13 mouse cellular contexts compared by ENCODE assay signal in the genomic region with DNA sequence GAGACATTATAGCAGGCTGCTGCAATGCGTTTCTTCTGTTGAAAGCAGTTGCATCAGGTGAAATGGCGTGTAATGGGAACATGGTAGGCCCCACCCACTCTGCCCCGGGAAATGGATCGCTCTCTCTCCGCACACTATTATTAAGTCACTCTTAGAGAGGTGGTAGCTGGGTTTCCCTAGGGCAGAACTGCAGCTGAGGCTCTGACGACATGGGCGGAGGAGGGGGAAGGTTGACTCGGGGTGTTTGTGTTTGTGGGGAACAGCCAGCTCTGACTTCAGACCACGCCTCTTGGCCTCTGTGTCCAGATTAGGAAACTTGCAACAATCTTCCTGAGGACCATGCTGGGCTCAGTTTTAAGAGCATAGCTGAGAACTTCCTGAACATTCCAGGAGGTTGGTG. TPM values are rescaled to one million over a fixed set of nuclear protein-coding genes. Genes with fewer than 3 reads are reported as not detected.
A peak's percentile ranks its signal among the peaks of the same experiment; 100 is the strongest.
DNase-seq lines count a peak whose midpoint lies in the region; ATAC-seq and TF ChIP-seq lines count a peak whose summit lies in the region.
"Had no signal": no experiment of that assay in that cellular context is flagged by ENCODE, and none has a peak within 500 bp of the region (broad histone marks: within the 10 kb centered on the region; RNA-seq: fewer than 3 reads in every experiment).

No protein-coding gene starts in this region.

- peaks cover 7% of the 10 kb centered on the region; the same call in 1 of the 2 replicates for H3K27me3 ChIP-seq in E14TG2a.4 (ENCODE audit: insufficient read depth, low read length)
- no peaks in the 10 kb centered on the region for H3K27me3 ChIP-seq in forebrain, postnatal 0 days (ENCODE audit: insufficient read depth, low read length)
- H3K27me3 ChIP-seq: embryonic facial prominence, embryonic 12.5 days; hindbrain, embryonic 12.5 days; limb, embryonic 12.5 days; stomach, embryonic 15.5 days had no signal

- peak overlapping the region; percentile 45 for H3K4me3 ChIP-seq in E14TG2a.4 (replicated peaks; ENCODE audit: low read length)
- H3K4me3 ChIP-seq in forebrain, postnatal 0 days (ENCODE audit: low read depth, low read length) = no peak overlapping the region
- H3K4me3 ChIP-seq: embryonic facial prominence, embryonic 12.5 days; hindbrain, embryonic 12.5 days; limb, embryonic 12.5 days; stomach, embryonic 15.5 days had no signal

- no peak overlapping the region for H3K9ac ChIP-seq in forebrain, postnatal 0 days
- H3K9ac ChIP-seq: embryonic facial prominence, embryonic 12.5 days; hindbrain, embryonic 12.5 days; limb, embryonic 12.5 days; stomach, embryonic 15.5 days had no signal

- no peak for ATAC-seq in activated CD4-positive, CD25-positive, alpha-beta regulatory T cell, adult 4 months
- no peak for ATAC-seq in forebrain, postnatal 0 days

- peak; percentile 84 for DNase-seq in gastrocnemius, adult 18-20 months (ENCODE audit: low spot score)
- DNase-seq in gastrocnemius, postnatal 10 days = no peak
- DNase-seq in heart, adult 8-10 months (ENCODE audit: low spot score) = peak; percentile 85
- peak; percentile 81 for DNase-seq in lung, postnatal 14 days
- DNase-seq in cerebellum, postnatal 14 days = no peak
- DNase-seq in forebrain, postnatal 0 days = no peak
- DNase-seq: B cell, adult 2 months had no signal

- H3K36me3 ChIP-seq in E14TG2a.4 (ENCODE audit: insufficient read depth, low read length) = no peaks in the 10 kb centered on the region
- H3K36me3 ChIP-seq in forebrain, postnatal 0 days (ENCODE audit: insufficient read depth) = no peaks in the 10 kb centered on the region
- H3K36me3 ChIP-seq: embryonic facial prominence, embryonic 12.5 days; hindbrain, embryonic 12.5 days; limb, embryonic 12.5 days; stomach, embryonic 15.5 days had no signal

- H3K4me2 ChIP-seq in forebrain, postnatal 0 days (ENCODE audit: low read depth) = no peak overlapping the region
- H3K4me2 ChIP-seq: embryonic facial prominence, embryonic 12.5 days; hindbrain, embryonic 12.5 days; limb, embryonic 12.5 days; stomach, embryonic 15.5 days had no signal

- H3K9me3 ChIP-seq in E14TG2a.4 (ENCODE audit: low read length) = no peaks in the 10 kb centered on the region
- no peaks in the 10 kb centered on the region for H3K9me3 ChIP-seq in forebrain, postnatal 0 days (ENCODE audit: low read length)
- H3K9me3 ChIP-seq: embryonic facial prominence, embryonic 12.5 days; hindbrain, embryonic 12.5 days; limb, embryonic 12.5 days; stomach, embryonic 15.5 days had no signal

- no peak for TF ChIP-seq CTCF in E14TG2a.4 (conservative IDR thresholded peaks at IDR 0.05; ENCODE audit: low read length)
- TF ChIP-seq CTCF in forebrain, postnatal 0 days (IDR thresholded peaks at IDR 0.05; ENCODE audit: low read depth) = no peak

- WGBS in forebrain, postnatal 0 days = 80% methylated on average over 9 of the region's 9 CpGs

- H3K4me1 ChIP-seq in E14TG2a.4 (replicated peaks; ENCODE audit: low read depth, low read length) = peaks cover 79% of the 10 kb centered on the region
- H3K4me1 ChIP-seq in forebrain, postnatal 0 days (ENCODE audit: insufficient read depth) = no peaks in the 10 kb centered on the region
- H3K4me1 ChIP-seq: embryonic facial prominence, embryonic 12.5 days; hindbrain, embryonic 12.5 days had no signal

- no peak overlapping the region for H3K27ac ChIP-seq in forebrain, postnatal 0 days (ENCODE audit: low read depth, low read length)
- H3K27ac ChIP-seq: embryonic facial prominence, embryonic 12.5 days; hindbrain, embryonic 12.5 days; limb, embryonic 12.5 days; stomach, embryonic 15.5 days had no signal

RNA-seq across cellular contexts. Expression of a gene that starts 32.8 kb away (rescaled TPM):
- not detected for total RNA-seq in gastrocnemius, adult 18-20 months (2021)
- total RNA-seq in gastrocnemius, postnatal 10 days (2021) = under 1 TPM; 0.26 to 0.70 TPM
- under 1 TPM; 0.40 to 0.60 (median 0.45) TPM for total RNA-seq in heart, adult 8-10 months (2022)
- polyA plus RNA-seq in activated CD4-positive, CD25-positive, alpha-beta regulatory T cell, adult 4 months (2017; shearing (Covaris generic)) = 1 to 10 TPM; 4.9 to 6.2 TPM
- 1.5 TPM in 1 of 2 replicates, not detected in the other for total RNA-seq in forebrain, postnatal 0 days (2014; rRNA removed)
- not detected in 2 replicates for polyA plus RNA-seq in forebrain, postnatal 0 days (2015; fragmentation: Nextera tagmentation; extraction: Ambion mirVana)
- polyA plus RNA-seq: embryonic facial prominence, embryonic 12.5 days; hindbrain, embryonic 12.5 days had no signal

RNA-seq across cellular contexts. Expression of a gene that starts 36.0 kb away (rescaled TPM):
- 1 to 10 TPM; 4.7 to 9.9 TPM for total RNA-seq in gastrocnemius, adult 18-20 months (2021)
- total RNA-seq in gastrocnemius, postnatal 10 days (2021) = 10 to 100 TPM in 1 of 2 experiments, 1 to 10 TPM in 1; 9.4 to 13.7 TPM
- total RNA-seq in heart, adult 8-10 months (2022) = 10 to 100 TPM; 15.7 to 20.1 (median 17.2) TPM
- 100 to 1,000 TPM; 236 to 307 TPM for polyA plus RNA-seq in activated CD4-positive, CD25-positive, alpha-beta regulatory T cell, adult 4 months (2017; shearing (Covaris generic))
- total RNA-seq in forebrain, postnatal 0 days (2014; rRNA removed) = 3.1 and 3.7 TPM in 2 replicates
- 3.2 and 4.0 TPM in 2 replicates for polyA plus RNA-seq in forebrain, postnatal 0 days (2015; fragmentation: Nextera tagmentation; extraction: Ambion mirVana)

RNA-seq across cellular contexts. Expression of a gene that starts 53.3 kb away (rescaled TPM):
- total RNA-seq in gastrocnemius, adult 18-20 months (2021) = 1 to 10 TPM in 1 of 2 experiments, under 1 TPM in 1; 0.84 to 2.1 TPM
- total RNA-seq in gastrocnemius, postnatal 10 days (2021) = 1 to 10 TPM; 3.5 to 4.0 TPM
- total RNA-seq in heart, adult 8-10 months (2022) = 1 to 10 TPM; 1.2 to 3.0 (median 2.1) TPM
- 10 to 100 TPM; 24.2 to 36.5 TPM for polyA plus RNA-seq in activated CD4-positive, CD25-positive, alpha-beta regulatory T cell, adult 4 months (2017; shearing (Covaris generic))
- not detected in 2 replicates for total RNA-seq in forebrain, postnatal 0 days (2014; rRNA removed)
- polyA plus RNA-seq in forebrain, postnatal 0 days (2015; fragmentation: Nextera tagmentation; extraction: Ambion mirVana) = 0.40 and 0.77 TPM in 2 replicates
- polyA plus RNA-seq: hindbrain, embryonic 12.5 days had no signal

Comparison
In these comparisons a context has a peak if more than half of its experiments do, and no peak if none do; other contexts are left out.
1. DNase-seq: peak in gastrocnemius, adult 18-20 months (single experiment), heart, adult 8-10 months (single experiment) and lung, postnatal 14 days (single experiment); none in gastrocnemius, postnatal 10 days (single experiment), cerebellum, postnatal 14 days (0 of 2) and forebrain, postnatal 0 days (single experiment).